Mouse (Mus musculus) thymus, adult 18-20 months (tissue): Measurements from ENCODE around the gene Acer2.

Source experiments
- DNase-seq, 2 experiments: peaks; one replicate each; pipeline ENCODE4 v3.0.0; 2022; ENCODE audit warnings: mixed read lengths in 2 of 2

Acer2 gene

DNA sequence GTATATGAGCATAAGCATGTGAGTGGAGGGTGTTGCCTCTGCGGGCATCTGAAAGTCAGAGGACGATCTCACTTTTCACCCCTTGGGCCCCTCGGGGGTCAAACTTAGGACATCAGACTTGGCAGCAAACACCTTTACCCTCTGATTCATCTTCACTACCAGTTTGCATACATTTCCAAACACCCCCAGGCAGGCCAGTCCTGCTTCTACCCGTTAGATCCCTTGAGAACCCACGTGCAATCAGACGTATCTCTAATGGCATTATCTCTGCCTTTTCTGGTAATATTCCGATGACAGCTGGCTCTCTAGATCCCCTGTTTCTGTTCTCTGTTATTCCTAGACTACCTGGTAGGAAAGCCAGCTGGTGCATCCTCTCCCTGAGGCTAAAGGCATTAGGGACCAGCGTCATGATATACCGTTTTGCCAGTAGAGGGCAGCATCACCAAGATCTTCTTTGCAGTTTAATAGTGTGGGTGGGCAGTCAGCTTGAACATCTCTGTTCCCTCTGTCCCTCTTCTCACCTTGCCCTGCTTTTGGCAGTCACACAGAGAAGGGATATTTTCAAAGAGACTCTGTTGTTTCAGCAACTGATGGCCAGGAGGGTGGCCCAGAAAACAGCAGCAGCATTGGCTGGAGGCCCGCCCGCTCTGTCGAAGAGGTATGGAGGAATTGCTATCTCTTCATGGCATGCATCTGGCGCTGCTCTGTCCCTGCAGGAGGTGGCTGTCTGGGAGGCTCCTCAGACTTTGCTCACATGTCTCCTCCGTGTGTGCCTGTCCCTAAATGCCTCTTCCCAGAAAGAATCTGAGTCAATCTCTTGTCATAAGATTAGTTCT lies 83.6 kb downstream of the Acer2 start:
- DNase-seq = no peak

DNA sequence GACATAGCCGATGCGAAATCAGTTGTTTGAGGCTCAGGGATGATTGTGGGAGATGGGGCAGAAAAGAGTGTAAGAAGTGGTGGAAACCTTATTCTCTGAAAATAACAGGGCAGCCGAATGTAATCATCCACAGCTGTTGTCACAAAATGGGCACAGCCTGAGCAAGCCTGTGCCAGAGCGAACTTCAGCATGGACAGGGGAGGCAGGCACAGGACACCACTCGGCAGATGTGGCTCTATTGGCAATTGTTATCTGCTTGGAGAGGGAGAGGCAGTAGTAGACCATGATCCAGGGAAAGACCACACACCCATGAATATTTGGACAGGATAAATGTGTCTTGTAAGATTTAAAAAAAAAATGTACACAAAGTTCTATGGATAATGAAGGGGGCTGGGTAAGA lies 103.1 kb downstream of the Acer2 start:
- DNase-seq = no peak
